Mouse (Mus musculus) embryonic facial prominence, embryonic 14.5 days (tissue): ENCODE measurements around the gene Zfp85. TPM values are rescaled to one million over a fixed set of nuclear protein-coding genes. Genes with fewer than 3 reads are reported as not detected.
"Not testable (repeated sequence)": the region's sequence is repeated elsewhere in the genome, so short reads cannot be mapped to it uniquely, and the experiment has no call there.

Experiments
- ATAC-seq: fragments of 200-750 bp; cut with Nextera tagmentation; 2 replicates; pipeline ENCODE4 v1.8.0; 2017; ENCODE audit warnings: low read depth, moderate number of reproducible peaks, moderate TSS enrichment
- DNase-seq: peaks from one replicate; pipeline ENCODE4 v3.0.0-alpha.2; 2015; ENCODE audit warnings: low spot score
- H3K27ac ChIP-seq: fragments of 300-500 bp; sonication (generic); replicated peaks from 2 replicates; pipeline ENCODE4 v1.5.1; 2014; ENCODE audit warnings: low read depth, mild to moderate bottlenecking, low read length, moderate library complexity
- H3K27me3 ChIP-seq: fragments of 300-500 bp; sonication (generic); replicated peaks from 2 replicates; pipeline ENCODE4 v1.6.1; 2014; ENCODE audit warnings: low read length; ENCODE audit not compliant: control insufficient read depth, insufficient read depth
- H3K36me3 ChIP-seq: fragments of 300-500 bp; sonication (generic); 2 replicates; pipeline ENCODE4 v1.6.1; 2014; ENCODE audit warnings: low read length, mixed read lengths; ENCODE audit not compliant: control insufficient read depth, insufficient read depth
- H3K4me1 ChIP-seq: fragments of 300-500 bp; sonication (generic); 2 replicates; pipeline ENCODE4 v1.6.1; 2014; ENCODE audit warnings: antibody characterized with exemption, low read length; ENCODE audit not compliant: control insufficient read depth, insufficient read depth
- H3K4me2 ChIP-seq: fragments of 300-500 bp; sonication (generic); 2 replicates; pipeline ENCODE4 v1.6.1; 2014; ENCODE audit warnings: low read depth, mild to moderate bottlenecking, low read length, moderate library complexity, mixed read lengths
- H3K4me3 ChIP-seq: fragments of 300-500 bp; sonication (generic); 2 replicates; pipeline ENCODE4 v1.5.1; 2014; ENCODE audit warnings: low read depth, mild to moderate bottlenecking, low read length
- H3K9ac ChIP-seq: fragments of 300-500 bp; sonication (generic); 2 replicates; pipeline ENCODE4 v1.6.1; 2014; ENCODE audit warnings: low read depth, mild to moderate bottlenecking, low read length, moderate library complexity, mixed read lengths
- H3K9me3 ChIP-seq: fragments of 300-500 bp; sonication (generic); 2 replicates; pipeline ENCODE4 v1.6.1; 2016; ENCODE audit warnings: low read length; ENCODE audit not compliant: control insufficient read depth
- WGBS: fragments of 180-500 bp; shearing (Covaris S2); extraction: QIAGEN DNeasy Blood & Tissue Kit; methylation state at CpG from one replicate; pipeline ENCODE4 v1.1.7; 2014; 5-methylcytosine and 5-hydroxymethylcytosine counted together
- polyA plus RNA-seq: library from polyadenylated mRNA; unstranded; fragments of >200 nt; fragmentation: Nextera tagmentation; extraction: Ambion mirVana; gene quantifications from 2 replicates; pipeline ENCODE4 v1.2.1, GENCODE M21; 2014

The Zfp85 gene
- polyA plus RNA-seq, 1 experiment from 2014 or later = 5.3 TPM

- Histone ChIP-seq H3K4me3 (peak overlapping the region; percentile 70; the same call in 1 of the 2 replicates), H3K9ac (no peak overlapping the region), H3K27ac (no peak overlapping the region), H3K27me3 (no peaks in the 10 kb centered on the region), H3K4me2 (peak overlapping the region; percentile 60; the same call in 1 of the 2 replicates), H3K9me3 (no peaks in the 10 kb centered on the region), H3K4me1 (peaks cover 6% of the 10 kb centered on the region; the same call in 1 of the 2 replicates), H3K36me3 (peaks cover 6% of the 10 kb centered on the region; the same call in 1 of the 2 replicates)
- DNase-seq = no peak
- no peak for ATAC-seq
- 85% methylated on average over 6 of the region's 6 CpGs for WGBS
These were observed 733 bp upstream of the Zfp85 start for GRCm38 (mm10) chr13:67755761-67756160.

- DNase-seq = no peak
- WGBS = 92% methylated on average over 9 of the region's 9 CpGs
- Histone ChIP-seq H3K9ac (no peak overlapping the region), H3K36me3 (peaks cover 11% of the 10 kb centered on the region), H3K4me2 (no peak overlapping the region), H3K4me1 (no peaks in the 10 kb centered on the region), H3K27ac (no peak overlapping the region), H3K9me3 (peaks cover 8% of the 10 kb centered on the region), H3K4me3 (no peak overlapping the region), H3K27me3 (no peaks in the 10 kb centered on the region)
- no peak for ATAC-seq
These were observed 11.1 kb downstream of the Zfp85 start for GRCm38 (mm10) chr13:67743896-67744295.

GRCm38 (mm10) chr13:67742941-67743340, 12.1 kb downstream of the Zfp85 start:
- peaks cover 1% of the 10 kb centered on the region for H3K36me3 ChIP-seq
- ATAC-seq = no peak
- no peak overlapping the region for H3K9ac ChIP-seq
- no peak overlapping the region for H3K27ac ChIP-seq
- H3K4me2 ChIP-seq = no peak overlapping the region
- H3K27me3 ChIP-seq = no peaks in the 10 kb centered on the region
- DNase-seq = no peak
- H3K9me3 ChIP-seq = peaks cover 1% of the 10 kb centered on the region
- WGBS = 89% methylated on average over 3 of the region's 3 CpGs
- no peaks in the 10 kb centered on the region for H3K4me1 ChIP-seq
- no peak overlapping the region for H3K4me3 ChIP-seq

- not testable (repeated sequence) for H3K4me2 ChIP-seq, DNase-seq, H3K27ac ChIP-seq, H3K4me3 ChIP-seq, ATAC-seq, H3K36me3 ChIP-seq, H3K4me1 ChIP-seq, H3K27me3 ChIP-seq, H3K9ac ChIP-seq
- 96% methylated on average over 9 of the region's 9 CpGs for WGBS
- H3K9me3 ChIP-seq = peaks cover 20% of the 10 kb centered on the region
These were observed 20.6 kb downstream of the Zfp85 start for GRCm38 (mm10) chr13:67734391-67734790.

- Histone ChIP-seq H3K9ac (peak overlapping the region; percentile 80), H3K9me3 (peaks cover 14% of the 10 kb centered on the region), H3K4me3 (peak overlapping the region; percentile 58), H3K4me2 (peak overlapping the region; percentile 66)
- H3K27ac ChIP-seq, H3K27me3 ChIP-seq, H3K4me1 ChIP-seq, H3K36me3 ChIP-seq: not testable (repeated sequence)
- DNase-seq (peak; percentile 66), ATAC-seq (peak; percentile 88)
- 37% methylated on average over 4 of the region's 4 CpGs for WGBS
These were observed 25.6 kb downstream of the Zfp85 start for GRCm38 (mm10) chr13:67729441-67729840.

- Histone ChIP-seq H3K27ac (no peak within 1 kb of the TSS), H3K4me1 (peaks cover 4% of the 10 kb centered on the region; the same call in 1 of the 2 replicates), H3K4me3 (peak within 1 kb of the TSS; percentile 58), H3K9ac (peak within 1 kb of the TSS; percentile 80), H3K36me3 (no peaks in the 10 kb centered on the region), H3K27me3 (no peaks in the 10 kb centered on the region), H3K9me3 (peaks cover 7% of the 10 kb centered on the region), H3K4me2 (peak within 1 kb of the TSS; percentile 66)
- DNase-seq = peak; percentile 90
- 1% methylated on average over 14 of the region's 21 CpGs for WGBS
- peak; percentile 92 for ATAC-seq
These were observed 26.2 kb downstream of the Zfp85 start, which contains the start of gene Zfp65 for GRCm38 (mm10) chr13:67728641-67729318. Gene Zfp65, minus strand, starts transcription at chr13:67729173.

- Histone ChIP-seq H3K4me3 (peak overlapping the region; percentile 58), H3K9me3 (0 out of 2 replicates have a peak, but pooled peaks cover under 1% of the 10 kb centered on the region), H3K4me1 (peaks cover 7% of the 10 kb centered on the region; the same call in 1 of the 2 replicates), H3K9ac (peak overlapping the region; percentile 80), H3K27ac (no peak overlapping the region), H3K27me3 (no peaks in the 10 kb centered on the region), H3K36me3 (no peaks in the 10 kb centered on the region), H3K4me2 (peak overlapping the region; percentile 66)
- ATAC-seq (no peak), DNase-seq (no peak)
- 82% methylated on average over 1 of the region's 1 CpGs for WGBS
These were observed 26.9 kb downstream of the Zfp85 start for GRCm38 (mm10) chr13:67728106-67728505.

- 80% methylated on average over 2 of the region's 2 CpGs for WGBS
- H3K27ac ChIP-seq, H3K27me3 ChIP-seq, H3K9me3 ChIP-seq, DNase-seq, H3K9ac ChIP-seq, H3K4me1 ChIP-seq, H3K4me3 ChIP-seq, H3K36me3 ChIP-seq, H3K4me2 ChIP-seq, ATAC-seq: not testable (repeated sequence)
These were observed 29.7 kb downstream of the Zfp85 start for GRCm38 (mm10) chr13:67725331-67725730.
